Mouse (Mus musculus): ENCODE measurements at regions not wholly inside any gene's neighbourhood (a gene's known extent, or its start where the extent isn't known, plus 50 kb on each side); places are given as distances from the start of the nearest gene placed in this dataset.

DNA sequence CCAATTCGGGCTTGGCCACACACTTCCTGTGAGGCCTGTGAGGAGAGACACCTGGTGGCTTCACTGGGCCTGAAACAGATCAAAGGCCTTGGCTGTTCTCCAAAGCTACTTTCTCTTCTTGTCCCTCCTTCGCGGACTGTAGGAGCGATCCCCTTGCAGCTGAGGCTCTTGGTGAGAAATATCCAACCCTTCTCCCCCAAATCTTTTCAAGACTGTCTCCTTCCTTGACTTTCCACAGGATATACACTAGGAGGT is 86.2 kb upstream of the Lhx1 start:
- Histone ChIP-seq H3K4me3 (replicated peaks; ENCODE audit: insufficient read depth, low read depth, low read length) (no peak overlapping the region), H3K27me3 (ENCODE audit: control insufficient read depth, insufficient read depth, low read length) (no peaks in the 10 kb centered on the region), H3K4me1 (ENCODE audit: control insufficient read depth, insufficient read depth, low read length) (no peaks in the 10 kb centered on the region), H3K27ac (ENCODE audit: insufficient read depth, low read length) (no peak overlapping the region)
- peak in 1 of 2 experiments; percentile 19 for DNase-seq
- TF ChIP-seq POLR2A (IDR thresholded peaks at IDR 0.05; ENCODE audit: borderline replicate concordance, insufficient read depth, low read length) (no peak), CTCF (IDR thresholded peaks at IDR 0.05; ENCODE audit: borderline replicate concordance, insufficient read depth, low read depth, low read length) (peak; percentile 25; the same call in 1 of the 2 replicates)
- WGBS, result 27% methylated on average over 4 of the region's 4 CpGs

GRCm38 (mm10) chr11:84610774-84611624 is 85.7 kb upstream of the Lhx1 start:
- no peak for DNase-seq

GRCm38 (mm10) chr11:84604781-84605180 is 79.4 kb upstream of the Lhx1 start:
- no peaks in the 10 kb centered on the region for H3K27me3 ChIP-seq (ENCODE audit: control insufficient read depth, insufficient read depth, low read length)
- H3K4me1 ChIP-seq (ENCODE audit: control insufficient read depth, insufficient read depth, low read length), result no peaks in the 10 kb centered on the region
- H3K4me3 ChIP-seq (replicated peaks; ENCODE audit: insufficient read depth, low read depth, low read length), result no peak overlapping the region
- TF ChIP-seq POLR2A (IDR thresholded peaks at IDR 0.05; ENCODE audit: borderline replicate concordance, insufficient read depth, low read length) (no peak), CTCF (IDR thresholded peaks at IDR 0.05; ENCODE audit: borderline replicate concordance, insufficient read depth, low read depth, low read length) (no peak)
- 30% methylated on average over 6 of the region's 6 CpGs for WGBS
- DNase-seq, result no peak
- no peak overlapping the region for H3K27ac ChIP-seq (ENCODE audit: insufficient read depth, low read length)

More at GRCm38 (mm10) chr11:84610774-84611624, 85.7 kb upstream of the Lhx1 start:
- Histone ChIP-seq H3K27me3 (ENCODE audit: control insufficient read depth, insufficient read depth, low read length) (no peaks in the 10 kb centered on the region), H3K27ac (ENCODE audit: insufficient read depth, low read length) (no peak overlapping the region), H3K4me1 (ENCODE audit: control insufficient read depth, insufficient read depth, low read length) (no peaks in the 10 kb centered on the region), H3K4me3 (replicated peaks; ENCODE audit: insufficient read depth, low read depth, low read length) (no peak overlapping the region)
- WGBS, result 77% methylated on average over 7 of the region's 7 CpGs
- TF ChIP-seq POLR2A (IDR thresholded peaks at IDR 0.05; ENCODE audit: borderline replicate concordance, insufficient read depth, low read length) (no peak), CTCF (IDR thresholded peaks at IDR 0.05; ENCODE audit: borderline replicate concordance, insufficient read depth, low read depth, low read length) (no peak)

- TF ChIP-seq CTCF (IDR thresholded peaks at IDR 0.05; ENCODE audit: borderline replicate concordance, insufficient read depth, low read depth, low read length) (no peak), POLR2A (IDR thresholded peaks at IDR 0.05; ENCODE audit: borderline replicate concordance, insufficient read depth, low read length) (no peak)
- 74% methylated on average over 15 of the region's 15 CpGs for WGBS
- no peak for DNase-seq
- Histone ChIP-seq H3K4me3 (replicated peaks; ENCODE audit: insufficient read depth, low read depth, low read length) (no peak overlapping the region), H3K27ac (ENCODE audit: insufficient read depth, low read length) (no peak overlapping the region), H3K4me1 (ENCODE audit: control insufficient read depth, insufficient read depth, low read length) (no peaks in the 10 kb centered on the region), H3K27me3 (ENCODE audit: control insufficient read depth, insufficient read depth, low read length) (no peaks in the 10 kb centered on the region)
These were observed 74.0 kb upstream of the Lhx1 start for GRCm38 (mm10) chr11:84599267-84599841.

- TF ChIP-seq CTCF (IDR thresholded peaks at IDR 0.05; ENCODE audit: borderline replicate concordance, insufficient read depth, low read depth, low read length), result no peak
- no peak for TF ChIP-seq POLR2A (IDR thresholded peaks at IDR 0.05; ENCODE audit: borderline replicate concordance, insufficient read depth, low read length)
- Histone ChIP-seq H3K27me3 (ENCODE audit: control insufficient read depth, insufficient read depth, low read length) (no peaks in the 10 kb centered on the region), H3K4me3 (replicated peaks; ENCODE audit: insufficient read depth, low read depth, low read length) (no peak overlapping the region), H3K27ac (ENCODE audit: insufficient read depth, low read length) (no peak overlapping the region), H3K4me1 (ENCODE audit: control insufficient read depth, insufficient read depth, low read length) (no peaks in the 10 kb centered on the region)
- no peak for DNase-seq
- 53% methylated on average over 9 of the region's 9 CpGs for WGBS
These were observed 72.4 kb upstream of the Lhx1 start for GRCm38 (mm10) chr11:84597572-84598295.

DNA sequence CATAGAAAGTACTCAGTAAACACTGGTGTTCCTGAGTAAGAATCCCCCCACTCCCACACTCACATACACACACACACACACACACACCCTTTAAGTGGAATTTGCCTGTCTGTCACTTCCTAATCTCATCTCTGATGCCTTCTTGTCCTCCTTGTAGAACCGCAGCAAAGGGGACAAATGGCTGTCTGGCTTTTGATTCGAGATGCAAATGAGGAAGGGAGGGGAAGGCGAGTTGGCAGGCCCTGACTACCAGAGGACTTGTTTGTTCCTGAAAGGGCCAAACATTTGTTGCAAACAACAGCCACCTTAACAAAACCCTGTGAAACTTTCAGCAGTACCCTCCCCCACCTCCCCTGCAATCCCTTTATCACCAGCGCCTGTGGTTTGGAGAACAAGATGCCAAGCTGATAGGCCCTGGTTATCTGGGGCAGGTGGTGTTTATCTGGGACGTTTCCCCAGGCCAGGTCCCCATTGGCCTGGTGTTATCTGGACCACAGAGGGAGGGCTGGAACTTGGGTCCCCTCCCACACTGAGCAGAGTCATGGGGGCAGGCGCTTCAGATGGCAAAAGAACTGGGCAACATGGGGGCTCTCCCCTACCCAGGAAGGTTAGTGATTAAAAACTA is 67.5 kb upstream of the Lhx1 start:
- H3K27me3 ChIP-seq (ENCODE audit: control insufficient read depth, insufficient read depth, low read length), result no peaks in the 10 kb centered on the region
- no peaks in the 10 kb centered on the region for H3K4me1 ChIP-seq (ENCODE audit: control insufficient read depth, insufficient read depth, low read length)
- TF ChIP-seq CTCF (IDR thresholded peaks at IDR 0.05; ENCODE audit: borderline replicate concordance, insufficient read depth, low read depth, low read length) (no peak), POLR2A (IDR thresholded peaks at IDR 0.05; ENCODE audit: borderline replicate concordance, insufficient read depth, low read length) (no peak)
- no peak for DNase-seq
- no peak overlapping the region for H3K4me3 ChIP-seq (replicated peaks; ENCODE audit: insufficient read depth, low read depth, low read length)
- no peak overlapping the region for H3K27ac ChIP-seq (ENCODE audit: insufficient read depth, low read length)
- 56% methylated on average over 6 of the region's 6 CpGs for WGBS

GRCm38 (mm10) chr11:84587107-84587506 is 61.8 kb upstream of the Lhx1 start:
- DNase-seq, result no peak
- TF ChIP-seq CTCF (IDR thresholded peaks at IDR 0.05; ENCODE audit: borderline replicate concordance, insufficient read depth, low read depth, low read length) (no peak), POLR2A (IDR thresholded peaks at IDR 0.05; ENCODE audit: borderline replicate concordance, insufficient read depth, low read length) (no peak)
- Histone ChIP-seq H3K27me3 (ENCODE audit: control insufficient read depth, insufficient read depth, low read length) (no peaks in the 10 kb centered on the region), H3K4me1 (ENCODE audit: control insufficient read depth, insufficient read depth, low read length) (0 out of 2 replicates have a peak, but pooled peaks cover 3% of the 10 kb centered on the region), H3K27ac (ENCODE audit: insufficient read depth, low read length) (no peak overlapping the region), H3K4me3 (replicated peaks; ENCODE audit: insufficient read depth, low read depth, low read length) (no peak overlapping the region)
- 45% methylated on average over 14 of the region's 14 CpGs for WGBS
